Mouse (Mus musculus) liver, adult 2 months (tissue): ENCODE measurements around the gene Atraid. TPM values are rescaled to one million over a fixed set of nuclear protein-coding genes. Genes with fewer than 3 reads are reported as not detected.

ENCODE experiments used
- DNase-seq: peaks from one replicate; pipeline ENCODE4 v3.0.0-alpha.2; 2011; ENCODE audit warnings: low read depth, low spot score; ENCODE audit errors: extremely low read depth
- H3K27ac ChIP-seq: fragments of 200-500 bp; replicated peaks from 2 replicates; pipeline ENCODE4 v1.5.1; 2012; ENCODE audit warnings: low read depth, mild to moderate bottlenecking, control low read depth, inconsistent platforms, low read length; ENCODE audit not compliant: insufficient read depth
- H3K27me3 ChIP-seq: fragments of 200-500 bp; 2 replicates; pipeline ENCODE4 v1.6.1; 2012; ENCODE audit warnings: mild to moderate bottlenecking, moderate library complexity, low read length, inconsistent platforms; ENCODE audit not compliant: control insufficient read depth, insufficient read depth
- H3K36me3 ChIP-seq: fragments of 200-500 bp; 2 replicates; pipeline ENCODE4 v1.6.1; 2012; ENCODE audit warnings: low read length, inconsistent platforms; ENCODE audit not compliant: control insufficient read depth, insufficient read depth
- H3K4me1 ChIP-seq: fragments of 200-500 bp; 2 replicates; pipeline ENCODE4 v1.6.1; 2011; ENCODE audit warnings: low read length; ENCODE audit not compliant: control insufficient read depth, insufficient read depth
- H3K4me3 ChIP-seq: fragments of 200-500 bp; 2 replicates; pipeline ENCODE4 v1.5.1; 2011; ENCODE audit warnings: low read depth, mild to moderate bottlenecking, control low read depth, low read length, moderate library complexity; ENCODE audit not compliant: insufficient read depth
- H3K79me2 ChIP-seq: fragments of 200-500 bp; 2 replicates; pipeline ENCODE4 v1.6.1; 2012; ENCODE audit warnings: inconsistent platforms, mild to moderate bottlenecking, low read length, moderate library complexity; ENCODE audit not compliant: control insufficient read depth, insufficient read depth
- H3K9ac ChIP-seq: fragments of 200-500 bp; 2 replicates; pipeline ENCODE4 v1.6.1; 2012; ENCODE audit warnings: low read depth, mild to moderate bottlenecking, control low read depth, inconsistent platforms, low read length
- CTCF ChIP-seq: fragments of 200-500 bp; IDR thresholded peaks from 2 replicates; pipeline ENCODE4 v1.5.1; 2011; ENCODE audit warnings: low read depth, low read length, control low read depth
- POLR2A ChIP-seq: fragments of 200-500 bp; IDR thresholded peaks from 2 replicates; pipeline ENCODE4 v1.6.1; 2011; ENCODE audit warnings: low read length, control low read depth; ENCODE audit not compliant: insufficient read depth; ENCODE audit errors: extremely low read depth
- WGBS: fragments of 180-500 bp; shearing (Covaris S2); methylation state at CpG from one replicate; pipeline ENCODE4 v1.1.7; 2018; 5-methylcytosine and 5-hydroxymethylcytosine counted together
- polyA plus RNA-seq: library from polyadenylated mRNA; depleted of rRNA; stranded (reverse); fragments of >200 nt; gene quantifications from 2 replicates; pipeline ENCODE4 v1.2.3, GENCODE M21; 2012; rRNA removed
- total RNA-seq: library from RNA; depleted of rRNA; stranded (reverse); fragments of >200 nt; gene quantifications from 2 replicates; pipeline ENCODE4 v1.2.3, GENCODE M21; 2014; rRNA removed

The Atraid gene
- total and polyA plus RNA-seq, 2 experiments = 160 to 185 TPM

DNA sequence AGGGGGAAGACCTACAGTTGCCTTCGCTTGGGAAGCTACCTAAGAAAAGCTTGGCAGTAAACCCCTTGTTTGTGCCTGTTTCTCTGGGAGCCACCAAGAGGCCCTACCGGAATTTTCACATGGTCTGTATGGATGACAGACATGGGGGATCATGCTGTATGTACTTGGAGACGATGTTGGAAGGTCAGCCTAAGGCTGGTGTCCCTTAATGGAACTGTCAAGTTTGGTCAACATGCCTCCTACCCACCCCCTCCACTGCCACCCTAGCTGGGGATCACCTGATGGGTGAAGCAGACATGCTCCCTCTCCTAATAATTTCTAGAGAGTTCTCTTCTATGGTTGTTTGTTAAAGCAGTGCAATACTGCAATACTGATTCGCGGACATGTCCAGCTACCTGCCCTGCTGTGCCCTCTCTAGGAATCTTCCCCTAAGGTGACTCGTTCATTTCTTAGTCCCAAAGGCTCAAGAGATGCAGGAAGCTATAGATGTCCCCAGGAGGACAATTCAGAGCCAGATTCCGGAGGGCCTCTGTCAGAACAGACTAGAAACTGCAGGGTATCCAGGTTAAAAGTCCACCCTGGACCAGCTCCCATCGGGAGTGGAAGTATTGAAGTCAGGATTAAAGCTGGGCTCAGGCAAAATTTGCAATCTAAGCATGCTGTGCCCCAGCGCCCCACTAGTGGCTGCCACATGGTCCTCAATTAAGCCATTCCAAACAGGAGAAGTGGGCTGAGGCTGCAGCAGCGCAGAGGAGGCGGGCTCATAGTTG lies 47.8 kb downstream of the Atraid start:
- Histone ChIP-seq H3K4me3 (no peak overlapping the region; the same call in 1 of the 2 replicates), H3K79me2 (no peaks in the 10 kb centered on the region), H3K9ac (no peak overlapping the region), H3K27ac (no peak overlapping the region), H3K36me3 (no peaks in the 10 kb centered on the region), H3K4me1 (peaks cover 10% of the 10 kb centered on the region), H3K27me3 (peaks cover 11% of the 10 kb centered on the region)
- no peak for DNase-seq
- no peak for TF ChIP-seq CTCF
- TF ChIP-seq POLR2A = no peak
- WGBS = 50% methylated on average over 11 of the region's 11 CpGs

Other genes with a start within 250 kb of the Atraid start
- gene Mapre3, start 233.7 kb upstream of the Atraid start, total RNA-seq = 5.7 and 9.1 TPM in 2 replicates
- 33.1 and 48.5 TPM in 2 replicates for gene Mapre3, start 233.7 kb upstream of the Atraid start, polyA plus RNA-seq
- 27.9 and 35.1 TPM in 2 replicates for gene Tmem214, start 180.3 kb upstream of the Atraid start, total RNA-seq
- 62.4 and 89.2 TPM in 2 replicates for gene Tmem214, start 180.3 kb upstream of the Atraid start, polyA plus RNA-seq
- gene Agbl5, start 159.6 kb upstream of the Atraid start, total RNA-seq = 2.7 and 4.6 TPM in 2 replicates
- gene Agbl5, start 159.6 kb upstream of the Atraid start, polyA plus RNA-seq = 4.3 and 7.5 TPM in 2 replicates
- 76.2 and 88.6 TPM in 2 replicates for gene Ost4, start 140.5 kb upstream of the Atraid start, total RNA-seq
- 167 and 196 TPM in 2 replicates for gene Ost4, start 140.5 kb upstream of the Atraid start, polyA plus RNA-seq
- 17.6 and 17.8 TPM in 2 replicates for gene Emilin1, start 134.9 kb upstream of the Atraid start, total RNA-seq
- 27.8 and 31.5 TPM in 2 replicates for gene Emilin1, start 134.9 kb upstream of the Atraid start, polyA plus RNA-seq
- gene Khk, start 126.9 kb upstream of the Atraid start, total RNA-seq = 288 and 405 TPM in 2 replicates
- gene Khk, start 126.9 kb upstream of the Atraid start, polyA plus RNA-seq = 650 and 735 TPM in 2 replicates
- gene Cgref1, start 102.7 kb upstream of the Atraid start, total RNA-seq = 0.60 and 0.74 TPM in 2 replicates
- 0.28 and 0.34 TPM in 2 replicates for gene Cgref1, start 102.7 kb upstream of the Atraid start, polyA plus RNA-seq
- 62.0 and 91.0 TPM in 2 replicates for gene Preb, start 88.0 kb upstream of the Atraid start, total RNA-seq
- gene Preb, start 88.0 kb upstream of the Atraid start, polyA plus RNA-seq = 279 and 433 TPM in 2 replicates
- gene Tcf23, start 79.7 kb upstream of the Atraid start, total RNA-seq = under 0.01 and 0.07 TPM in 2 replicates
- gene Tcf23, start 79.7 kb upstream of the Atraid start, polyA plus RNA-seq = 0.06 TPM in 1 of 2 replicates, not detected in the other
- 6.1 and 6.7 TPM in 2 replicates for gene Slc5a6, start 612 bp downstream of the Atraid start, total RNA-seq
- 15.5 and 16.2 TPM in 2 replicates for gene Slc5a6, start 612 bp downstream of the Atraid start, polyA plus RNA-seq
- gene Cad, start 6.5 kb downstream of the Atraid start, total RNA-seq = 10.7 and 11.8 TPM in 2 replicates
- 8.4 and 12.7 TPM in 2 replicates for gene Cad, start 6.5 kb downstream of the Atraid start, polyA plus RNA-seq
- not detected in 2 replicates for gene Dnajc5g, start 58.0 kb downstream of the Atraid start, total RNA-seq
- gene Dnajc5g, start 58.0 kb downstream of the Atraid start, polyA plus RNA-seq = not detected in 2 replicates
- 0.37 and 0.60 TPM in 2 replicates for gene Slc30a3, start 59.9 kb downstream of the Atraid start, total RNA-seq
- 0.37 and 0.97 TPM in 2 replicates for gene Slc30a3, start 59.9 kb downstream of the Atraid start, polyA plus RNA-seq
- gene Trim54, start 68.4 kb downstream of the Atraid start, total RNA-seq = 0.28 TPM in 1 of 2 replicates, not detected in the other
- gene Trim54, start 68.4 kb downstream of the Atraid start, polyA plus RNA-seq = not detected in 2 replicates
- not detected in 2 replicates for gene Ucn, start 90.5 kb downstream of the Atraid start, total RNA-seq
- not detected in 2 replicates for gene Ucn, start 90.5 kb downstream of the Atraid start, polyA plus RNA-seq
- gene Mpv17, start 105.9 kb downstream of the Atraid start, total RNA-seq = 49.0 and 58.8 TPM in 2 replicates
- 88.8 and 92.3 TPM in 2 replicates for gene Mpv17, start 105.9 kb downstream of the Atraid start, polyA plus RNA-seq
- 1.0 and 2.6 TPM in 2 replicates for gene Gm29609, start 131.6 kb downstream of the Atraid start, total RNA-seq
- gene Gm29609, start 131.6 kb downstream of the Atraid start, polyA plus RNA-seq = 2.3 and 2.8 TPM in 2 replicates
- 10.9 and 17.5 TPM in 2 replicates for gene Gtf3c2, start 131.8 kb downstream of the Atraid start, total RNA-seq
- 21.0 and 33.0 TPM in 2 replicates for gene Gtf3c2, start 131.8 kb downstream of the Atraid start, polyA plus RNA-seq
- 13.3 and 13.7 TPM in 2 replicates for gene Snx17, start 144.9 kb downstream of the Atraid start, total RNA-seq
- 19.1 and 22.5 TPM in 2 replicates for gene Snx17, start 144.9 kb downstream of the Atraid start, polyA plus RNA-seq
- gene Eif2b4, start 145.1 kb downstream of the Atraid start, total RNA-seq = 18.5 and 18.7 TPM in 2 replicates
- gene Eif2b4, start 145.1 kb downstream of the Atraid start, polyA plus RNA-seq = 47.2 and 51.0 TPM in 2 replicates
- 3.1 and 4.2 TPM in 2 replicates for gene Zfp513, start 154.0 kb downstream of the Atraid start, total RNA-seq
- 17.6 and 27.6 TPM in 2 replicates for gene Zfp513, start 154.0 kb downstream of the Atraid start, polyA plus RNA-seq
- 19.7 and 23.5 TPM in 2 replicates for gene Ppm1g, start 172.4 kb downstream of the Atraid start, total RNA-seq
- gene Ppm1g, start 172.4 kb downstream of the Atraid start, polyA plus RNA-seq = 31.6 and 32.3 TPM in 2 replicates
- gene Nrbp1, start 192.6 kb downstream of the Atraid start, total RNA-seq = 43.8 and 51.5 TPM in 2 replicates
- 97.8 and 112 TPM in 2 replicates for gene Nrbp1, start 192.6 kb downstream of the Atraid start, polyA plus RNA-seq
- gene Gm9970, start 192.9 kb downstream of the Atraid start, total RNA-seq = not detected in 2 replicates
- not detected in 2 replicates for gene Gm9970, start 192.9 kb downstream of the Atraid start, polyA plus RNA-seq
- 1.7 and 2.1 TPM in 2 replicates for gene Krtcap3, start 203.4 kb downstream of the Atraid start, total RNA-seq
- gene Krtcap3, start 203.4 kb downstream of the Atraid start, polyA plus RNA-seq = 4.3 and 8.3 TPM in 2 replicates
- 17.8 and 20.1 TPM in 2 replicates for gene Ift172, start 242.8 kb downstream of the Atraid start, total RNA-seq
- 11.0 and 11.7 TPM in 2 replicates for gene Ift172, start 242.8 kb downstream of the Atraid start, polyA plus RNA-seq
- gene Fndc4, start 247.8 kb downstream of the Atraid start, total RNA-seq = 30.6 and 34.8 TPM in 2 replicates
- gene Fndc4, start 247.8 kb downstream of the Atraid start, polyA plus RNA-seq = 90.7 and 97.7 TPM in 2 replicates
- 113 and 114 TPM in 2 replicates for gene Gckr, start 249.1 kb downstream of the Atraid start, total RNA-seq
- gene Gckr, start 249.1 kb downstream of the Atraid start, polyA plus RNA-seq = 199 and 282 TPM in 2 replicates